Mouse (Mus musculus) thymus, adult 2 months (tissue): ENCODE data around the gene Gm17018.

Source experiments
- CTCF ChIP-seq: fragments of 200-500 bp; IDR thresholded peaks from 2 replicates; pipeline ENCODE4 v1.5.1; 2012; ENCODE audit warnings: mild to moderate bottlenecking, control low read depth, low read length, moderate library complexity, borderline replicate concordance; ENCODE audit not compliant: control insufficient read depth, poor library complexity, insufficient read depth; ENCODE audit errors: extremely low read depth
- POLR2A ChIP-seq: fragments of 200-500 bp; IDR thresholded peaks from 2 replicates; pipeline ENCODE4 v1.6.1; 2012; ENCODE audit warnings: mild to moderate bottlenecking, low read length, control low read depth, moderate library complexity; ENCODE audit not compliant: control insufficient read depth, poor library complexity, insufficient read depth; ENCODE audit errors: extremely low read depth

DNA sequence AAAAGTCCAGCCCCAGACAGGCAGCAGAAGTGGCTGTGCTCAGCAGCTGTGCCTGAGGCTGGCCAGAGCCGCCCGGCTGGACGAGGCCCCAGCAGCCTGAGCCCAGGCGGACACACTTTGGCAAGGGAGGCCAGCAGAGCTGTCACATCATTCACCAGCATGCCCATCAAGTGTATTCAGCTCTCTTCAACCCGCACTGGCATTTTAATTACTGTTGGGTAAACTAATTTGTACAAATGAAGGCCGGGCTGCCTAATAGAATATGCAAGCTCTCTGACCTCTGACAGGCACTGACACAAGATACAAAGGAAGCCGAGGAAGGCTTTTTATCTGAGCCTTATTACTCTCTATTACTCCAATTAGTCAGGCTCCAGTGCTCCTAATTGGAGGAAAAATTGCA lies 35.6 kb downstream of the Gm17018 start:
- TF ChIP-seq POLR2A: no peak
- TF ChIP-seq CTCF: no peak
